Mouse (Mus musculus) lung, adult 2 months (tissue): Measurements from ENCODE around the gene Mageh1.
"Not testable (repeated sequence)": the region's sequence is repeated elsewhere in the genome, so short reads cannot be mapped to it uniquely, and the experiment has no call there.

Source experiments
- CTCF ChIP-seq: fragments of 200-500 bp; IDR thresholded peaks from 2 replicates; pipeline ENCODE4 v1.5.1; 2011; ENCODE audit warnings: mild to moderate bottlenecking, low read length, control low read depth; ENCODE audit not compliant: insufficient read depth
- POLR2A ChIP-seq: fragments of 200-500 bp; IDR thresholded peaks from 2 replicates; pipeline ENCODE4 v1.6.1; 2011; ENCODE audit warnings: low read depth, mild to moderate bottlenecking, control low read depth, low read length, borderline replicate concordance; ENCODE audit errors: extremely low read depth

DNA sequence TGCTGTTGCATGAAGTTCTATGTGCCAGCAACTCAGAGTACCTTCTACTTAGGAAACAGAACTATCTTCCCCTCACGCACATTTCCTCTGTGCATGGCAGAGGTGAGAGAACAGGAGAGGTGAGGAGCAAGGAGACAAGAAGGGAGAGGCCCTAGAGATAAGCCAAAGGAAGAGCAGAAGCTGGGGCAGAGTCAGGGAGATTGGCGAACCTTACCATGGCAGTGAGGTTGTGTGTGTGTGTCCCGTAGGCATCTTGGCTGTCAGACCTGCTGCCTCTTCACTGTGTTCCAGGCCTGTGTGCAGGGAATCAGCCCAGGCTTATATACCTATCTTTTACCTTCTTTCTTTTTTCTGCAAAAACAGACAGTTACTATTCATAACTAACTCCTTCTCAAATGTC, 11.7 kb downstream of the Mageh1 start:
- not testable (repeated sequence) for TF ChIP-seq POLR2A, CTCF
